Mouse (Mus musculus): ENCODE measurements around the gene Fto. TPM values are rescaled to one million over a fixed set of nuclear protein-coding genes. Genes with fewer than 3 reads are reported as not detected.

The Fto gene
- polyA plus RNA-seq, 1 experiment from 2014 or later = 16.4 TPM

DNA sequence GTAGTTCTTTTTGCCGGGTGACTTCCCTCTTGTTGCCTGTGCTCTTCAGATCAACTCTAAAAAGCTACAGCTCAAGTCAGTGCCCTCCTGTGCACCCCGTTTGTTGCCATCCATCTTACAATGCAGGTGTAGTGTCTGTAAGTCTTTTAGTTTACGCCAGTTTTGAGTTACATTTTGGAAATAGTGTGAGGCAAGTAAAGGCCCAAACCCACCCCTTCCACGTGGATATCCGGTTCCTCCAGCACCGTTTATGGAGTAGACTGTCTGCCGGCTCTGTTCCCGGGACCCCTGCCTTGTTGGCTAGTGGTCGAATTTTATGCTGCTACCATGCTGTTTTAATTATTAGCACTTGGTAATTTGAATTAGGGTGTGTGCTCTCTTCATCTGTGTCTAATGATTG lies 46.2 kb downstream of the Fto start:
- Histone ChIP-seq H3K27me3 (no peaks in the 10 kb centered on the region), H3K4me3 (replicated peaks) (no peak overlapping the region), H3K4me2 (no peak overlapping the region), H3K27ac (no peak overlapping the region), H3K9me3 (replicated peaks) (no peaks in the 10 kb centered on the region), H3K4me1 (replicated peaks) (peaks cover 38% of the 10 kb centered on the region), H3K36me3 (no peaks in the 10 kb centered on the region), H3K9ac (no peak overlapping the region)
- 68% methylated on average over 9 of the region's 9 CpGs for WGBS (ENCODE audit: insufficient replicate concordance)
- no peak for DNase-seq
- ATAC-seq (ENCODE audit: low read depth) = no peak

DNA sequence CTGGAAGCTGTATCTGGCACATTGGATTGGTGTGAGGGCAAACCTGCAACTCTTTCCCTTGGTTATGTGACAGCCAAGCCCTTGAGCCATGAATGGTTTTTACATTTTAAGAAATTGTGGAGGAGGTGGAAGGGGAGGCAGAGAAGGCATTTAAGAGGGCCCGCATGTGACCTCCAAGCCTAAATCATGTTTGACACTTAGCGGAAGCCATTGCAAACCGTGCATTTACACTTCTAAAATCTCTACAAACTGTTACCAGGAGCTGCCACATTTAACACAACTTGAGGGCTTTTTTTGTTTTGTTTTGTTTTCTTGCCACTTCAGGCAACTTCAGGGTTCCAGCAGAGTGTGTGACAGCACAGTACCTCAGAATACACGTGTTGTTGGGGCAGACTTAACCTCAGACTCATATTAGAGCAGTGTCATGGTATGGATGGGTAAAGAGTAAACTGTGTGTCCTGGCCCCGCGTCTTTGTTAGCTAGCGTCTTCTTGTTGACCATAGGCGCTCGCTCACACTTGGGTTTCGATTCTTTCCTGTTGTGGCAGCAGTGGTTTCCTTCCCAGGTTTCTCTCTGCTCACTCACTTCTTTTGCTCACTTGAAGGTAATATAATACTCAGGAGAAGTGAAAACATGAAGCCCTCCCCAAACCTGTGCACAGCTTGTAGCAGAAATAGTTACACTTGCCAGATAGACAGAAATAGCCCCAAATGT lies 47.5 kb downstream of the Fto start:
- no peak for DNase-seq
- Histone ChIP-seq H3K4me2 (no peak overlapping the region), H3K27ac (no peak overlapping the region), H3K4me1 (replicated peaks) (peaks cover 31% of the 10 kb centered on the region), H3K27me3 (no peaks in the 10 kb centered on the region), H3K36me3 (no peaks in the 10 kb centered on the region), H3K4me3 (replicated peaks) (no peak overlapping the region), H3K9me3 (replicated peaks) (no peaks in the 10 kb centered on the region), H3K9ac (no peak overlapping the region)
- no peak for ATAC-seq (ENCODE audit: low read depth)
- WGBS (ENCODE audit: insufficient replicate concordance) = 50% methylated on average over 10 of the region's 10 CpGs

DNA sequence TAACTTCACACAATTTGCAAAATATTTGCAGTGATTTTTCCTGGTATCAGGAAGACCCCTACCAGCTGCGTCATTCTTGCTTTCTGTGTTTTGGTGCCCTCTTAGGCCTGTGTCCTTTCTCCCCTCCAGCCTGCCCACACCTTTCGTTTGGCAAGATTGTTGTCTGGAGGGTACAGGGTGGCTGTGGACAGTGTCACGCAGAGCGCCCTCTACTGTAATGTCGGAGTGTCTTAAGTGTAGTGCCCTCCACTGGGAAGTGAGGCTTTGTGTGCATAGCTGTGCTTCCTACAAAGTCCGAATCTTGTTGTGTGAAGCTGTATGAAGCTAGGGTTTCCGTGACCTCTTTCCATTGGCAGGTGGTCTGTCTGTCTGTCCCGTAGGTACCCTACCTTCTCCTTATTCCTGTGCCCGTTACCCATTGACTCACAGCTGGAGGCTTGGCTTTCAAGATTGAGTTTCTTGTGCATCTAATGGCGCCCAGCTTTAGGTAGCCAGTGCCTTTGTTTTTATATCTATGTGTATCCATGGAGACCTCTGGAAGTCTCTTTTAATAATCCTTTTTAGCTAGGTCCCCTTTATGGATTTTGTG lies 50.0 kb downstream of the Fto start:
- no peaks in the 10 kb centered on the region for H3K9me3 ChIP-seq (replicated peaks)
- no peaks in the 10 kb centered on the region for H3K27me3 ChIP-seq
- peaks cover 22% of the 10 kb centered on the region for H3K4me1 ChIP-seq (replicated peaks)
- DNase-seq = no peak
- no peak overlapping the region for H3K9ac ChIP-seq
- H3K4me2 ChIP-seq = no peak overlapping the region
- ATAC-seq (ENCODE audit: low read depth) = no peak
- H3K27ac ChIP-seq = no peak overlapping the region
- H3K4me3 ChIP-seq (replicated peaks) = no peak overlapping the region
- WGBS (ENCODE audit: insufficient replicate concordance) = 76% methylated on average over 10 of the region's 10 CpGs
- H3K36me3 ChIP-seq = no peaks in the 10 kb centered on the region

DNA sequence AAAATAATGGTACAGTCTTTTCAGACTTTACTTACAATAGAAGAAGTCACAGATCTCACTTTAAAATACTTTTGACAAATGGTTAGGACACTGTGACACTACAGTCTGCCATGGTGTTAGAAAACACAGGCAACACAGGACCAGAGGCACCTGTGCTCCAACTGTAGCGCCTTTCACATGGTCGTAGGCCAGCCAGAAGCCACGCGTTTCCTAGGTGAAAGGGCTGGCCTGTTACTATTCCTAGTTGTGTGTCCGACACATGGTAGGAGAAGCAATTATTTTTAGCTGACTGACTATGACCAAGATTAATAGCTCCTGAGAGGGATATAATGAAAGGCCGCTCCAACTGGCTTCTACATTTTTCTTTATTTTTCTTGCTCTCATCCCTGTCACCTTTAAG lies 50.9 kb downstream of the Fto start:
- Histone ChIP-seq H3K4me2 (no peak overlapping the region), H3K4me1 (replicated peaks) (peaks cover 18% of the 10 kb centered on the region; the same call in 1 of the 2 replicates), H3K27ac (no peak overlapping the region), H3K4me3 (replicated peaks) (no peak overlapping the region), H3K27me3 (no peaks in the 10 kb centered on the region), H3K9me3 (replicated peaks) (no peaks in the 10 kb centered on the region), H3K36me3 (no peaks in the 10 kb centered on the region), H3K9ac (no peak overlapping the region)
- DNase-seq = no peak
- WGBS (ENCODE audit: insufficient replicate concordance) = 88% methylated on average over 6 of the region's 6 CpGs
- ATAC-seq (ENCODE audit: low read depth) = no peak

DNA sequence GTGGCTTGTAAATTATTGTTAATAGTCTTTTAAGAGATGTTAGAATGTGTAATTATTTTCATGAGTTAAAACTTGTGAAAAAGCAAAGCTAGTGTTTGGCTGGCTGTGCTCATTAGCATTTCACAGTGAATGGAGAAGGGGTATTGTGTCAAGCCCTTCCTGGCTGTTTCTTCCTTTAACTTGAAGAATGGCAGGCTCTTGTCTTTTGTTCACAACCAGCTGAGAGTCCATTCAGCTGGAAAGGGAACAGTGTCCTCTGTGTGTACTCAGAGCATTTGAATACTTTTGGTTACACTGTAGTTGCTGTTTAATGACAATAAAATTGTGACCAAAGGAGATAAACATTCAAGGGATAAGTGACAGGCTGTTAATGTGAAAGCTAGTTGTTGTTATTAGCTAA lies 52.5 kb downstream of the Fto start:
- no peaks in the 10 kb centered on the region for H3K27me3 ChIP-seq
- H3K27ac ChIP-seq = no peak overlapping the region
- H3K4me2 ChIP-seq = no peak overlapping the region
- DNase-seq (no peak), ATAC-seq (ENCODE audit: low read depth) (no peak)
- no peak overlapping the region for H3K4me3 ChIP-seq (replicated peaks)
- H3K36me3 ChIP-seq = no peaks in the 10 kb centered on the region
- H3K4me1 ChIP-seq (replicated peaks) = peaks cover 13% of the 10 kb centered on the region
- no peaks in the 10 kb centered on the region for H3K9me3 ChIP-seq (replicated peaks)
- H3K9ac ChIP-seq = no peak overlapping the region

DNA sequence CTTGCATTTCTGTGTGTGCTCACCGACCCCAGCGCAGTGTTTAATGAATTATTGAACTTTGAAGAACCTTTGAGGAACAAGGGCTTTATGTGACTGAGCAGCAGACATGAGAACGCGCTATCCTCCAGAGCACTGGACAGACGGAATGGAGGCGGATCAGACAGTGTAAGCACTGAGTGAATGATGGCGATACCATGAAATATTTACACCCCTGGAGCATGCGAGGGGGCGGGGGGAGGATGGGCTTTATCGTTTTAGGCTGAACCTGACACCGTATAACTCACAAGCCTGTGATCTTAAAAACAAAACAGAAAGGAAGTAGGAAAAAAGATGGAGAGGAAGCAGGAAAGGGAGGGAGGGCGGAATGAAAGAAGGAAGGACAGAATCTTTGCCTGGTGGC lies 57.6 kb downstream of the Fto start:
- no peaks in the 10 kb centered on the region for H3K27me3 ChIP-seq
- peak overlapping the region; percentile 10; the same call in 1 of the 2 replicates for H3K4me2 ChIP-seq
- 54% methylated on average over 12 of the region's 12 CpGs for WGBS (ENCODE audit: insufficient replicate concordance)
- H3K9ac ChIP-seq = no peak overlapping the region
- DNase-seq (no peak), ATAC-seq (ENCODE audit: low read depth) (0 out of 2 replicates have a peak, but pooled peaks have one; percentile 45)
- no peaks in the 10 kb centered on the region for H3K36me3 ChIP-seq
- H3K4me1 ChIP-seq (replicated peaks) = peaks cover 32% of the 10 kb centered on the region
- H3K4me3 ChIP-seq (replicated peaks) = no peak overlapping the region
- H3K27ac ChIP-seq = no peak overlapping the region
- H3K9me3 ChIP-seq (replicated peaks) = no peaks in the 10 kb centered on the region

DNA sequence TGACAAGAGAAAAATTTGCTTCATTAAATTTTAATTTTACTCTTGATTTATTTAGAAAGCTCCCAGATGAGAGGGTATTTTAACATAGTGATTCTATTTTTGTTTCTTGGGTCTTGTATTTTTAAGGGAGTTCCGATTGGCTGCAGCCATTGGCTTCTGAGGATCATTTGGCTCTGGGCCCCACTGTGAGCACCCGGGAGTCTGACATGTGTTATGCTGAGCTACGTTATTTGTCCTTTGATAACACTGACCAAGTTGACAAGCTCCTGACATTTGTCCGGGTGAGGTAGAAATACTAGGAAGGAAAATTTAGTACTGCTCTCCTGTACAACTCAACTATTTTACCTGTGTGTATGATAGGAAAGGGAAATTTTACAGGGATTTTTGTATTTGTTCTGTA lies 58.7 kb downstream of the Fto start:
- Histone ChIP-seq H3K36me3 (no peaks in the 10 kb centered on the region), H3K9ac (no peak overlapping the region), H3K4me1 (replicated peaks) (peaks cover 43% of the 10 kb centered on the region), H3K4me2 (no peak overlapping the region), H3K9me3 (replicated peaks) (no peaks in the 10 kb centered on the region), H3K27me3 (no peaks in the 10 kb centered on the region), H3K27ac (no peak overlapping the region), H3K4me3 (replicated peaks) (no peak overlapping the region)
- no peak for DNase-seq
- 40% methylated on average over 4 of the region's 4 CpGs for WGBS (ENCODE audit: insufficient replicate concordance)
- ATAC-seq (ENCODE audit: low read depth) = no peak

DNA sequence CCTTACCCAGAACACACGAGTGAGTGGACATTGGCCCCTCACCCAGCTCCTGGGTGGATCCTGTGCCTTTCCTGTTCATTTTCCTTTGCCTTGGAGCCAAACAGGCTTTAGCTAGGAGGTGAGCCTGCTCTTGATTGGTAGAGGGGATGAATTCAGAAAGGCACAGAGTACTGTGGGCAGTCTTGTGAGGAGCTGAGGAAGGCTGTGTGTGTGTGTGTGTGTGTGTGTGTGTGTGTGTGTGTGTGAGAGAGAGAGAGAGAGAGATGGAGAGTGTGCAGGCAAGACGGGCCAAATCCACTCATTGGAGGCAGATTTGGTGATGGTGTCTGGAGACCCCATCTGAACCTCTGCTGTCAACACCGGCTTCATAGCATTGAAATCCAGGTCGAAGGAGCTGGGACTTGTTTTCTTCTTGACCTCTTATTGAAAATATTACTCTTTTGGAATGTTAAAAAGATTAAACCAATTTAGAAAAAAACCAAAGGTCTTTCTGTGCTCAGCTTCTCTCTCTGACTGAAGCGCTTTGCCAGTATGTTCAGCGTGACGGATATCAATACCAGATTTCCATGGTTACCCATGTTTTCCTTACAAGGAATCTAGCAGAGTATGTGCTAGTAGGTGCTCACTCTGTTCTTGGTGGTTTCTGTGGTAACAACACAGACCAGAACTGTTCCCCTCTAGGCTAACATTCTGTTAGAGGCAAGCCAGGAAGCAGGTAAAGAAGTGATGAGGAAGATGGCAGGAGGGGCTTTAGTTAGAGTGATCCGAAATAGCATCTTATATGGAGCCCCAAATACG lies 59.7 kb downstream of the Fto start:
- no peak overlapping the region for H3K4me3 ChIP-seq (replicated peaks)
- H3K27me3 ChIP-seq = no peaks in the 10 kb centered on the region
- H3K9me3 ChIP-seq (replicated peaks) = no peaks in the 10 kb centered on the region
- no peak for ATAC-seq (ENCODE audit: low read depth)
- H3K36me3 ChIP-seq = no peaks in the 10 kb centered on the region
- 76% methylated on average over 9 of the region's 9 CpGs for WGBS (ENCODE audit: insufficient replicate concordance)
- H3K4me1 ChIP-seq (replicated peaks) = peaks cover 53% of the 10 kb centered on the region
- DNase-seq = no peak
- no peak overlapping the region for H3K9ac ChIP-seq
- H3K27ac ChIP-seq = no peak overlapping the region
- no peak overlapping the region for H3K4me2 ChIP-seq

DNA sequence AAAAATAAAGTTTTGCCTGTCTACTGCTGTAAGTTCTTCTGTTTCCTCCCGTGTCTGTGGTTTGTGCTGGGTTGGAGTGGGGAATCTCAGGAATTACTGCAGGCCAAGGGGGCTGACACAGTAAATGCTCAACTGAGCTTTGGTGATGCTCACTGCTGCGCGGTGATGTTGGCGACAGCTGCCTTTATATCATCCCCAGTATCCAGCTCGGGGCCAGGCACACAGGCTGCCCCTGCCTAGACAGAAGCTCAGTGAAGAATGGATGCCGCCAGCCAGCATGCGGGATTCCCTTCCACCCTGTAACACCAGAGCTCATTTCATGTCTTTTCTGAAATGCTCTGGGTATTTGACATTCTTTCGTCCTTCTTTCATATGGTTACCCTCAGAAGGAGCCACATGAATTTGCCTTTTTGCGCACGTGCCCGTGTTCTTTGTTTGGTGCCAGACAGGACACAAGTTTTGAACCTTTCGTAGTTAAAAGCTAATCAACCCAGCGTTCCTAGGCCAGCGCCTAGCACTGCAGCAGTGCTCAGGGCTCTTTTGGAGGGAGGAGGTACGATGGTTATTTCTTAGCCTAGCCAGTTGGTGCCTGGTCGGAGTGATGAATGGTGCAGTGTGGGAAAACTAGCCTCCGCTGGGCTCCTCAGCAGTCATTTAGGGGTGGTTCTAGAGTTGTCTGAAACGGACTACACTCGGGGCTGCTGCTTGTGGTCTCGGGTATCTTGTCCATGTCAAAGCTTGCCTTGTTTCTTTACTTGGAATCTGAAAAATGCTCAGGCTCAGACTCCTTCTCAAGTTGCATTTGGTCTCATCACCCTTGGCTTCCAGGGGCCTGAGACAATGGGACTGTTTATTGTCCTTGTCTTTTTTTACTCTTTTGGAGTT lies 62.0 kb downstream of the Fto start:
- Histone ChIP-seq H3K27me3 (no peaks in the 10 kb centered on the region), H3K27ac (no peak overlapping the region), H3K9ac (no peak overlapping the region), H3K4me1 (replicated peaks) (peaks cover 67% of the 10 kb centered on the region), H3K4me2 (no peak overlapping the region), H3K9me3 (replicated peaks) (no peaks in the 10 kb centered on the region), H3K36me3 (no peaks in the 10 kb centered on the region), H3K4me3 (replicated peaks) (no peak overlapping the region)
- DNase-seq = no peak
- no peak for ATAC-seq (ENCODE audit: low read depth)
- WGBS (ENCODE audit: insufficient replicate concordance) = 69% methylated on average over 20 of the region's 20 CpGs

DNA sequence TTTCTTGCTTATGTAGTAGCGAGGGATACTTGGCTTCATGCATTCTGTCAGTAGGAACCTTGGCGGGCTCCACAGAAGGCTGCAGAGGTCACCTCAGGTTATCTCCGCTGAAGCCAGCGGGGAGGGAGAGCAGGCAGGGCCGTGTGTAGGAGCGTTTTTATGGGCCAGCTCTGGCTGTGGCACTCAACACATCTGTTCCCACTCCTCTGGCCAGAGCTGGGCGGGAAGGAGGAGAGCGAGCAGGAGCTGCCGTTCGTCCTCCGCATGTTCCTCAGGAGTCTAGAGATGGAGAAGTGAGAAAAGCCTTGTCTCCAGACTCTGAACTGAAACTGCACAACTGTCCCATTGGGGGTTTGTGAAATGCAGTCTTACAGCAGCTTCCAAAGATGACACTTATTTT lies 63.5 kb downstream of the Fto start:
- DNase-seq (no peak), ATAC-seq (ENCODE audit: low read depth) (peak; percentile 48)
- Histone ChIP-seq H3K4me1 (replicated peaks) (peaks cover 73% of the 10 kb centered on the region), H3K4me2 (peak overlapping the region; percentile 28), H3K4me3 (replicated peaks) (no peak overlapping the region), H3K9ac (0 out of 2 replicates have a peak overlapping the region, but pooled peaks have one; percentile 6), H3K27me3 (no peaks in the 10 kb centered on the region), H3K9me3 (replicated peaks) (no peaks in the 10 kb centered on the region), H3K27ac (peak overlapping the region; percentile 30), H3K36me3 (no peaks in the 10 kb centered on the region)
- 25% methylated on average over 11 of the region's 11 CpGs for WGBS (ENCODE audit: insufficient replicate concordance)

DNA sequence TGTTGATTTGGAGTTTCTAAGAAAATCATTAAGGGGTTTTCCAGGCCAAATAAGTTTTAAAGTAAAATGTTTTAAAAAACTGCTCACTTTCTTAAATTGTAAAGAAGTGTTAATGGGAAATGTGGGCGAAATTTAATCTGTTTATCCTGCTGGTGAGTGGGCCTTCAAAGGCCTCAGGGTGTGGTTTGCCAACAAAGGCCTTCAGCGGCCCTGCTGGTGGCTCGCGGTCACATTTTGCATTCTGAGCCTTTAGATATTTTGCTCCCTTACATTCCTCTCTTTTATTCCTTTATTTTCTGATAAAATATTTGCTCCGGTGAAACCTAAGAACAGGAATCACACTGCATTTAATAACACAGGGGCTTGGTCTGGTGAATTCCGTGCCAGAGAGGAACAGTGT lies 64.0 kb downstream of the Fto start:
- Histone ChIP-seq H3K9ac (no peak overlapping the region), H3K36me3 (no peaks in the 10 kb centered on the region), H3K4me1 (replicated peaks) (peaks cover 75% of the 10 kb centered on the region), H3K4me2 (0 out of 2 replicates have a peak overlapping the region, but pooled peaks have one; percentile 6), H3K4me3 (replicated peaks) (no peak overlapping the region), H3K27ac (no peak overlapping the region), H3K9me3 (replicated peaks) (no peaks in the 10 kb centered on the region), H3K27me3 (no peaks in the 10 kb centered on the region)
- WGBS (ENCODE audit: insufficient replicate concordance) = 34% methylated on average over 6 of the region's 6 CpGs
- DNase-seq (no peak), ATAC-seq (ENCODE audit: low read depth) (no peak)

Measured in liver, embryonic 13.5 days (tissue).